Mouse (Mus musculus): ENCODE measurements around the gene Rpl23. TPM values are rescaled to one million over a fixed set of nuclear protein-coding genes. Genes with fewer than 3 reads are reported as not detected.

Rpl23 gene
- total and polyA plus RNA-seq, 3 experiments: 921 to 2,072 TPM; not detected in 1

- Histone ChIP-seq H3K36me3 (ENCODE audit: control insufficient read depth in 1 of 2, insufficient read depth in 2 of 2, low read length in 2 of 2) (peaks cover 27 to 30% of the 10 kb centered on the region in 2 experiments), H3K4me3 (ENCODE audit: control insufficient read depth in 1 of 2, insufficient read depth in 1 of 2, low read depth in 2 of 2, low read length in 2 of 2) (peak overlapping the region; percentile 65 to 99), H3K27ac (ENCODE audit: control insufficient read depth, low read depth, low read length) (peak overlapping the region; percentile 91), H3K4me1 (ENCODE audit: control insufficient read depth in 1 of 2, insufficient read depth in 2 of 2, low read length in 2 of 2) (peaks cover 0 to 10% of the 10 kb centered on the region in 2 experiments; a peak in 2 of 4 replicates), H3K9me3 (replicated peaks; ENCODE audit: insufficient read depth, low read length) (no peaks in the 10 kb centered on the region), H3K9ac (ENCODE audit: control insufficient read depth, low read depth, low read length, poor library complexity, severe bottlenecking) (peak overlapping the region; percentile 95), H3K27me3 (ENCODE audit: control insufficient read depth in 1 of 2, insufficient read depth in 2 of 2, low read length in 2 of 2) (no peaks in the 10 kb centered on the region), H3K79me2 (ENCODE audit: control insufficient read depth, insufficient read depth, low read length, poor library complexity) (peaks cover 39% of the 10 kb centered on the region)
- no peak for DNase-seq (ENCODE audit: low read depth, low spot score)
- TF ChIP-seq E2F4 (IDR thresholded peaks at IDR 0.05; ENCODE audit: borderline replicate concordance, low read depth, low read length): no peak
- TF ChIP-seq MYB (IDR thresholded peaks at IDR 0.05; ENCODE audit: low read depth, low read length): no peak
- no peak for TF ChIP-seq POLR2AphosphoS2 (IDR thresholded peaks at IDR 0.05; ENCODE audit: low read length)
- peak; percentile 2; the same call in 1 of the 2 replicates for TF ChIP-seq SIN3A (IDR thresholded peaks at IDR 0.05; ENCODE audit: low read length)
- no peak for TF ChIP-seq GATA1 (IDR thresholded peaks at IDR 0.05; ENCODE audit: low read depth, low read length)
- TF ChIP-seq ZC3H11A (IDR thresholded peaks at IDR 0.05; ENCODE audit: low read depth, low read length): no peak
- TF ChIP-seq USF1 (IDR thresholded peaks at IDR 0.05; ENCODE audit: low read depth, low read length): no peak
- no peak for TF ChIP-seq ZNF384 (IDR thresholded peaks at IDR 0.05; ENCODE audit: low read depth, low read length)
- no peak; the same call in 1 of the 2 replicates for TF ChIP-seq BHLHE40 (IDR thresholded peaks at IDR 0.05; ENCODE audit: borderline replicate concordance, low read depth, low read length)
- TF ChIP-seq ZKSCAN1 (IDR thresholded peaks at IDR 0.05; ENCODE audit: low read depth, low read length): no peak
- TF ChIP-seq POLR2A (IDR thresholded peaks at IDR 0.05; ENCODE audit: control insufficient read depth in 1 of 2, insufficient read depth in 1 of 2, low read depth in 1 of 2, low read length in 2 of 2, poor library complexity in 1 of 2): no peak; a peak in 3 of 4 replicates
- no peak for TF ChIP-seq EP300 (IDR thresholded peaks at IDR 0.05; ENCODE audit: low read depth in 1 of 2, low read length in 2 of 2)
- TF ChIP-seq CHD2 (IDR thresholded peaks at IDR 0.05; ENCODE audit: low read length): no peak
- peak; percentile 25; the same call in 1 of the 2 replicates for TF ChIP-seq ZMIZ1 (IDR thresholded peaks at IDR 0.05; ENCODE audit: low read depth, low read length)
- no peak; the same call in none of the 2 replicates for TF ChIP-seq MXI1 (IDR thresholded peaks at IDR 0.05; ENCODE audit: low read depth, low read length)
- TF ChIP-seq MYC (IDR thresholded peaks at IDR 0.05; ENCODE audit: low read depth, low read length): no peak; the same call in 1 of the 2 replicates
- TF ChIP-seq CHD1 (IDR thresholded peaks at IDR 0.05; ENCODE audit: low read depth, low read length): peak; percentile 94; the same call in 1 of the 2 replicates
- TF ChIP-seq ETS1 (IDR thresholded peaks at IDR 0.05; ENCODE audit: low read depth, low read length): no peak
- TF ChIP-seq JUND (IDR thresholded peaks at IDR 0.05; ENCODE audit: low read depth, low read length): no peak
- no peak for TF ChIP-seq MAX (IDR thresholded peaks at IDR 0.05; ENCODE audit: low read length)
- no peak for TF ChIP-seq SMC3 (IDR thresholded peaks at IDR 0.05; ENCODE audit: low read depth, low read length)
- TF ChIP-seq UBTF (IDR thresholded peaks at IDR 0.05; ENCODE audit: borderline replicate concordance, insufficient read depth, low read depth, low read length): no peak
- TF ChIP-seq GABPA (IDR thresholded peaks at IDR 0.05; ENCODE audit: low read depth, low read length): no peak
These were observed 293 bp upstream of the Rpl23 start for GRCm38 (mm10) chr11:97782564-97782895.

Data from MEL (cell line).